Mouse (Mus musculus) forebrain, postnatal 0 days (tissue): ENCODE results near the gene Ccdc151. TPM values are rescaled to one million over a fixed set of nuclear protein-coding genes. Genes with fewer than 3 reads are reported as not detected.

ENCODE experiments used
- ATAC-seq: fragments of 200-750 bp; cut with Nextera tagmentation; 2 replicates; pipeline ENCODE4 v1.8.0; 2017; ENCODE audit warnings: mild to moderate bottlenecking, moderate library complexity
- DNase-seq: peaks from one replicate; pipeline ENCODE4 v3.0.0-alpha.2; 2015
- H3K27ac ChIP-seq: fragments of 300-500 bp; sonication (generic); 2 replicates; pipeline ENCODE4 v1.5.1; 2014; ENCODE audit warnings: low read depth, mild to moderate bottlenecking, antibody characterized with exemption, low read length, moderate library complexity, mixed read lengths
- H3K27me3 ChIP-seq: fragments of 300-500 bp; sonication (generic); 2 replicates; pipeline ENCODE4 v1.6.1; 2014; ENCODE audit warnings: mild to moderate bottlenecking, low read length, mixed read lengths; ENCODE audit not compliant: insufficient read depth
- H3K36me3 ChIP-seq: fragments of 300-500 bp; sonication (generic); 2 replicates; pipeline ENCODE4 v1.6.1; 2014; ENCODE audit warnings: mild to moderate bottlenecking, moderate library complexity; ENCODE audit not compliant: insufficient read depth
- H3K4me1 ChIP-seq: fragments of 300-500 bp; sonication (generic); 2 replicates; pipeline ENCODE4 v1.6.1; 2014; ENCODE audit warnings: antibody characterized with exemption; ENCODE audit not compliant: insufficient read depth
- H3K4me2 ChIP-seq: fragments of 300-500 bp; sonication (generic); 2 replicates; pipeline ENCODE4 v1.6.1; 2014; ENCODE audit warnings: low read depth, mild to moderate bottlenecking, moderate library complexity
- H3K4me3 ChIP-seq: fragments of 300-500 bp; sonication (generic); 2 replicates; pipeline ENCODE4 v1.5.1; 2014; ENCODE audit warnings: low read depth, low read length, mixed read lengths
- H3K9ac ChIP-seq: fragments of 300-500 bp; sonication (generic); 2 replicates; pipeline ENCODE4 v1.6.1; 2014; ENCODE audit warnings: mild to moderate bottlenecking
- H3K9me3 ChIP-seq: fragments of 300-500 bp; sonication (generic); 2 replicates; pipeline ENCODE4 v1.6.1; 2016; ENCODE audit warnings: low read length
- CTCF ChIP-seq: sonication (generic); IDR thresholded peaks from 2 replicates; pipeline ENCODE4 v1.5.1; 2016; ENCODE audit warnings: antibody characterized with exemption, control low read depth, low read depth
- WGBS: fragments of 180-500 bp; shearing (Covaris S2); extraction: QIAGEN DNeasy Blood & Tissue Kit; methylation state at CpG from one replicate; pipeline ENCODE4 v1.1.7; 2014; 5-methylcytosine and 5-hydroxymethylcytosine counted together
- polyA plus RNA-seq: library from polyadenylated mRNA; unstranded; fragments of >200 nt; fragmentation: Nextera tagmentation; extraction: Ambion mirVana; gene quantifications from 2 replicates; pipeline ENCODE4 v1.2.1, GENCODE M21; 2015
- total RNA-seq: library from RNA; depleted of rRNA; stranded (reverse); fragments of >200 nt; gene quantifications from 2 replicates; pipeline ENCODE4 v1.2.3, GENCODE M21; 2014; rRNA removed

The Ccdc151 gene
- total and polyA plus RNA-seq, 2 experiments from 2014 or later = 6.0 to 6.4 TPM

- Histone ChIP-seq H3K27me3 (no peaks in the 10 kb centered on the region), H3K36me3 (peaks cover 15% of the 10 kb centered on the region), H3K27ac (no peak overlapping the region), H3K9me3 (no peaks in the 10 kb centered on the region), H3K4me3 (no peak overlapping the region), H3K4me1 (peaks cover 14% of the 10 kb centered on the region), H3K9ac (no peak overlapping the region), H3K4me2 (no peak overlapping the region)
- WGBS = 21% methylated on average over 11 of the region's 11 CpGs
- TF ChIP-seq CTCF = no peak
- ATAC-seq (no peak), DNase-seq (no peak)
These were observed 52.1 kb downstream of the Ccdc151 start for GRCm38 (mm10) chr9:21950322-21950721.

GRCm38 (mm10) chr9:21948790-21949189 is 53.6 kb downstream of the Ccdc151 start:
- ATAC-seq (no peak), DNase-seq (no peak)
- H3K9me3 ChIP-seq = no peaks in the 10 kb centered on the region
- no peaks in the 10 kb centered on the region for H3K27me3 ChIP-seq
- no peak overlapping the region for H3K4me3 ChIP-seq
- H3K27ac ChIP-seq = no peak overlapping the region
- peaks cover 2% of the 10 kb centered on the region; the same call in 1 of the 2 replicates for H3K4me1 ChIP-seq
- no peak for TF ChIP-seq CTCF
- 61% methylated on average over 6 of the region's 6 CpGs for WGBS
- H3K4me2 ChIP-seq = no peak overlapping the region
- peaks cover 20% of the 10 kb centered on the region for H3K36me3 ChIP-seq
- no peak overlapping the region for H3K9ac ChIP-seq

GRCm38 (mm10) chr9:21948146-21948545 is 54.3 kb downstream of the Ccdc151 start:
- ATAC-seq = no peak
- no peak overlapping the region for H3K27ac ChIP-seq

DNA sequence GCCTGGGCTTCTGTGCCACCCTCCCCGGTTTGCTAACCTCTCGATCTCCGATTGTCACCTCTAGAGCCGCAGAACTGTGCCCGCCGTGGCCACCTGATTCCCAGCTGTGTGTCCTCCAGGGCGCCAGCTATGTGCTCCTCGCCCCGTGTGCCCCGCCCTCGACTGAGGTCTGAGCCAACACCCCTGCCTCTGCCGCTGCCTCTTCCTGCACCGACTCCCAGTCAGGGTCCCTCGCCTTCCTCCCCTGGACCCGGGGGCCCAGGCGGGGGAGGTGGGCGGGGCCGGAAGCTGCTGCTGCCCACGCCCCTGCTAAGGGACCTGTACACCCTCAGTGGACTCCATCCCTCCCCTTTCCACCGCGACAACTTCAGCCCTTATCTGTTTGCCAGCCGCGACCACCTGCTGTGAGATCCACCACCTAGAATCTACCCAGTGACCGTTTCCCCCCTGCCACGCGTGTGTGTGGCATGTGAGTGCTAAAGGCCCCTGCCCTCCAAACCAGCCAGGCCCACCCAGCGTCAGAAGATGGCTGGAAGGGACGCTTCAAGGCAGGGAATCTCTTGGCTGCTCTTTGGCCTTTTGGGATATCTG is 54.8 kb downstream of the Ccdc151 start:
- H3K27me3 ChIP-seq = no peaks in the 10 kb centered on the region
- H3K4me1 ChIP-seq = no peaks in the 10 kb centered on the region
- ATAC-seq = no peak; the same call in 1 of the 2 replicates
- no peaks in the 10 kb centered on the region for H3K9me3 ChIP-seq
- no peak for TF ChIP-seq CTCF
- H3K27ac ChIP-seq = no peak overlapping the region
- peaks cover 20% of the 10 kb centered on the region for H3K36me3 ChIP-seq
- H3K4me2 ChIP-seq = no peak overlapping the region
- DNase-seq = no peak
- H3K9ac ChIP-seq = no peak overlapping the region
- whole genome bisulfite sequencing = 12% methylated on average over 27 of the region's 28 CpGs
- no peak overlapping the region for H3K4me3 ChIP-seq

More at GRCm38 (mm10) chr9:21948146-21948545, 54.3 kb downstream of the Ccdc151 start:
- 70% methylated on average over 8 of the region's 8 CpGs for WGBS
- H3K4me3 ChIP-seq = no peak overlapping the region
- H3K4me2 ChIP-seq = no peak overlapping the region
- no peaks in the 10 kb centered on the region for H3K4me1 ChIP-seq
- H3K9ac ChIP-seq = no peak overlapping the region
- no peaks in the 10 kb centered on the region for H3K9me3 ChIP-seq
- TF ChIP-seq CTCF = no peak
- peaks cover 20% of the 10 kb centered on the region for H3K36me3 ChIP-seq
- H3K27me3 ChIP-seq = no peaks in the 10 kb centered on the region
- no peak for DNase-seq

- no peak overlapping the region for H3K4me3 ChIP-seq
- no peak for TF ChIP-seq CTCF
- ATAC-seq = no peak
These were observed 58.2 kb downstream of the Ccdc151 start for GRCm38 (mm10) chr9:21944267-21944666.

DNA sequence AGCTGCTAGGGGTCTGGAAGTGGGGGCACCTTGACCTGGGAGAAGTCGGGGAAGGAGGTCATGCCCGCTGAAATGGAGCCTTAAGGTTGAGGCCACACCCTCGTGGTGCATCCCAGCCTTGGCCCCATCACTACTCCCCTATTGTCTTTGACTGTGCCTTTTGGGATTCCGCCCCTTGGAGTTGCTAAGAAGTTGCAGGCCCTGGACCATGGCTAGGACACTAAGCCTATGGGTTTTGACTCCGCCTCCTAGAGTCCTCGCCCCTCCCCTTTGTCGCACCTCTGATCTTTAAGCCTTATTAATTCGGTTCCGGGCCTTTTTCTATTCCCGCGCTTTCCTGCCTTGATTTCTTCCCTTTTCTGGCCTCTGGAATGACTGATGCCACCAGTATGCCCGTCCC is 58.8 kb downstream of the Ccdc151 start:
- DNase-seq = no peak
- no peaks in the 10 kb centered on the region for H3K4me1 ChIP-seq
- no peaks in the 10 kb centered on the region for H3K27me3 ChIP-seq
- no peak overlapping the region for H3K4me2 ChIP-seq
- ATAC-seq = no peak
- no peak overlapping the region for H3K4me3 ChIP-seq
- H3K9me3 ChIP-seq = no peaks in the 10 kb centered on the region
- H3K9ac ChIP-seq = no peak overlapping the region
- peaks cover 42% of the 10 kb centered on the region for H3K36me3 ChIP-seq
- no peak overlapping the region for H3K27ac ChIP-seq
- 64% methylated on average over 12 of the region's 12 CpGs for WGBS
- TF ChIP-seq CTCF = no peak

More at GRCm38 (mm10) chr9:21944267-21944666, 58.2 kb downstream of the Ccdc151 start:
- H3K4me1 ChIP-seq = no peaks in the 10 kb centered on the region
- peaks cover 39% of the 10 kb centered on the region for H3K36me3 ChIP-seq
- H3K27ac ChIP-seq = no peak overlapping the region
- whole genome bisulfite sequencing = 29% methylated on average over 23 of the region's 23 CpGs
- no peak overlapping the region for H3K9ac ChIP-seq
- no peaks in the 10 kb centered on the region for H3K9me3 ChIP-seq
- no peaks in the 10 kb centered on the region for H3K27me3 ChIP-seq
- no peak overlapping the region for H3K4me2 ChIP-seq
- no peak for DNase-seq

GRCm38 (mm10) chr9:21943046-21943445 is 59.4 kb downstream of the Ccdc151 start:
- peaks cover 40% of the 10 kb centered on the region for H3K36me3 ChIP-seq
- peaks cover 5% of the 10 kb centered on the region; the same call in 1 of the 2 replicates for H3K4me1 ChIP-seq
- TF ChIP-seq CTCF = no peak
- no peak overlapping the region for H3K4me3 ChIP-seq
- no peak overlapping the region for H3K27ac ChIP-seq
- no peak overlapping the region for H3K9ac ChIP-seq
- H3K9me3 ChIP-seq = no peaks in the 10 kb centered on the region
- ATAC-seq (no peak), DNase-seq (no peak)
- WGBS = 85% methylated on average over 12 of the region's 12 CpGs
- H3K27me3 ChIP-seq = no peaks in the 10 kb centered on the region
- no peak overlapping the region for H3K4me2 ChIP-seq

Other genes with a start within 250 kb of the Ccdc151 start
- gene Spc24, start 242.3 kb downstream of the Ccdc151 start, total RNA-seq = 7.7 and 8.2 TPM in 2 replicates
- 13.5 and 14.3 TPM in 2 replicates for gene Spc24, start 242.3 kb downstream of the Ccdc151 start, polyA plus RNA-seq
- 8.5 and 12.4 TPM in 2 replicates for gene Kank2, start 203.9 kb downstream of the Ccdc151 start, total RNA-seq
- gene Kank2, start 203.9 kb downstream of the Ccdc151 start, polyA plus RNA-seq = 2.2 and 2.3 TPM in 2 replicates
- not detected in 2 replicates for gene Angptl8, start 167.1 kb downstream of the Ccdc151 start, total RNA-seq
- 0.18 TPM in 1 of 2 replicates, not detected in the other for gene Angptl8, start 167.1 kb downstream of the Ccdc151 start, polyA plus RNA-seq
- 6.0 and 15.2 TPM in 2 replicates for gene Dock6, start 150.0 kb downstream of the Ccdc151 start, total RNA-seq
- 5.7 and 8.3 TPM in 2 replicates for gene Dock6, start 150.0 kb downstream of the Ccdc151 start, polyA plus RNA-seq
- 23.7 and 26.7 TPM in 2 replicates for gene Rab3d, start 84.4 kb downstream of the Ccdc151 start, total RNA-seq
- gene Rab3d, start 84.4 kb downstream of the Ccdc151 start, polyA plus RNA-seq = 23.0 and 28.7 TPM in 2 replicates
- 8.6 and 13.6 TPM in 2 replicates for gene Ccdc159, start 75.2 kb downstream of the Ccdc151 start, total RNA-seq
- 3.5 and 4.1 TPM in 2 replicates for gene Ccdc159, start 75.2 kb downstream of the Ccdc151 start, polyA plus RNA-seq
- 42.0 and 47.1 TPM in 2 replicates for gene Tmem205, start 75.1 kb downstream of the Ccdc151 start, total RNA-seq
- gene Tmem205, start 75.1 kb downstream of the Ccdc151 start, polyA plus RNA-seq = 52.8 and 65.9 TPM in 2 replicates
- gene Plppr2, start 65.6 kb downstream of the Ccdc151 start, total RNA-seq = 97.9 and 108 TPM in 2 replicates
- gene Plppr2, start 65.6 kb downstream of the Ccdc151 start, polyA plus RNA-seq = 122 and 144 TPM in 2 replicates
- 28.2 and 37.7 TPM in 2 replicates for gene Swsap1, start 46.9 kb downstream of the Ccdc151 start, total RNA-seq
- 7.0 and 7.3 TPM in 2 replicates for gene Swsap1, start 46.9 kb downstream of the Ccdc151 start, polyA plus RNA-seq
- gene Epor, start 39.1 kb downstream of the Ccdc151 start, total RNA-seq = 0.24 and 1.0 TPM in 2 replicates
- 2.2 and 2.4 TPM in 2 replicates for gene Epor, start 39.1 kb downstream of the Ccdc151 start, polyA plus RNA-seq
- gene Rgl3, start 13.2 kb downstream of the Ccdc151 start, total RNA-seq = 0.24 and 2.1 TPM in 2 replicates
- 1.0 and 1.2 TPM in 2 replicates for gene Rgl3, start 13.2 kb downstream of the Ccdc151 start, polyA plus RNA-seq
- 83.2 and 86.5 TPM in 2 replicates for gene Prkcsh, start 172 bp upstream of the Ccdc151 start, total RNA-seq
- gene Prkcsh, start 172 bp upstream of the Ccdc151 start, polyA plus RNA-seq = 48.9 and 67.4 TPM in 2 replicates
- 159 and 191 TPM in 2 replicates for gene Elavl3, start 49.4 kb upstream of the Ccdc151 start, total RNA-seq
- 51.3 and 74.7 TPM in 2 replicates for gene Elavl3, start 49.4 kb upstream of the Ccdc151 start, polyA plus RNA-seq
- not detected in 2 replicates for gene Gm49318, start 68.6 kb upstream of the Ccdc151 start, total RNA-seq
- gene Gm49318, start 68.6 kb upstream of the Ccdc151 start, polyA plus RNA-seq = not detected in 2 replicates
- gene Zfp653, start 68.7 kb upstream of the Ccdc151 start, total RNA-seq = 31.0 and 32.3 TPM in 2 replicates
- gene Zfp653, start 68.7 kb upstream of the Ccdc151 start, polyA plus RNA-seq = 13.3 and 16.3 TPM in 2 replicates
- gene Ecsit, start 82.8 kb upstream of the Ccdc151 start, total RNA-seq = 55.2 and 59.2 TPM in 2 replicates
- gene Ecsit, start 82.8 kb upstream of the Ccdc151 start, polyA plus RNA-seq = 64.1 and 64.7 TPM in 2 replicates
- gene Cnn1, start 96.6 kb upstream of the Ccdc151 start, total RNA-seq = 0.24 TPM in 1 of 2 replicates, not detected in the other
- 0.24 and 0.86 TPM in 2 replicates for gene Cnn1, start 96.6 kb upstream of the Ccdc151 start, polyA plus RNA-seq
- gene Elof1, start 114.5 kb upstream of the Ccdc151 start, total RNA-seq = 122 and 137 TPM in 2 replicates
- 165 and 170 TPM in 2 replicates for gene Elof1, start 114.5 kb upstream of the Ccdc151 start, polyA plus RNA-seq
- 3.9 TPM in 1 of 2 replicates, not detected in the other for gene Acp5, start 133.1 kb upstream of the Ccdc151 start, total RNA-seq
- gene Acp5, start 133.1 kb upstream of the Ccdc151 start, polyA plus RNA-seq = 0.41 and 0.88 TPM in 2 replicates
- 27.8 and 35.2 TPM in 2 replicates for gene Pigyl, start 154.2 kb upstream of the Ccdc151 start, total RNA-seq
- 112 and 143 TPM in 2 replicates for gene Pigyl, start 154.2 kb upstream of the Ccdc151 start, polyA plus RNA-seq
- 0.14 and 0.15 TPM in 2 replicates for gene Zfp872, start 185.5 kb upstream of the Ccdc151 start, total RNA-seq
- 0.16 and 0.26 TPM in 2 replicates for gene Zfp872, start 185.5 kb upstream of the Ccdc151 start, polyA plus RNA-seq
- gene Zfp809, start 223.1 kb upstream of the Ccdc151 start, total RNA-seq = 10.3 and 11.0 TPM in 2 replicates
- 3.8 and 6.8 TPM in 2 replicates for gene Zfp809, start 223.1 kb upstream of the Ccdc151 start, polyA plus RNA-seq